Mouse (Mus musculus): ENCODE measurements around the gene Magea8.
"Not testable (repeated sequence)": the region's sequence is repeated elsewhere in the genome, so short reads cannot be mapped to it uniquely, and the experiment has no call there.

The Magea8 gene

DNA sequence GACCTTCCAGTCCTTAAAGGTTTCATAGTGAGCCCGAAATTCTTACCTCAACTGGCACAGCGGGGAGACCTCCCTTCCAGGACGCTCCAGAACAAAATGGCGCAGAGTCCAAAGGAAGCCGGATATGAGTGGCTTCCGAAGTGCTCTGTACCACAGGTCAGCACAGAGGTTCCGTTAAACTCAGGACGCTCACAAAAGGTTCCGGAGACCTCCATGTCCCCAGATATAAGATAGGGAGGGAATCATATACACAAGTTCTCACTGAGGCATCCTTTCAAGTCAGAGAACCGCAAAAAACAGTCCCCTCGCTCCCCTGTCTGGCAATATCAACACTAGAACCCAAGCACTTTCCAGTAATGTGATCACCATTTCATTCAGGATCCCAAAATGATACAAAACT is at the start of gene Magea8:
Magea8 (minus strand) TSS at position 101 of the 400 bp plus-strand sequence.
- DNase-seq (ENCODE audit: low spot score in 2 of 2): not testable (repeated sequence)

DNA sequence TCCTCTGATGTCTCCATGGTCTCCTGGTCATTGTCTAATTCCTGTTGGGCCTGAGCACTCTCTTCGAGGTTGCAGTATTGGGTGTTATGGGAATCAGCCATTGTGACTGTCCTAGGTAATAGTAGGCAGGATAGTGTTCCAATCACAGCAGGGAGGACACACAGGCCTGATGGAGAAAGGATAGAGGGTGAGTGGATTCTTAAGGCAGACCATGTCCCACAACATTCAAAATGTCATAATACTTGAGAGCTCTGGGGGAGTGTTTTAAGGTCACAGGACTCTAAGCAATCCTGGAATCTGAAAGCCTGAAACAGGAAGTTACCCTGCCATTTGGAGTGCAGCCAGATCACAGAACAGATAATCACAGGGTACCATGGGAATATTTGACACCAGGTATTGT is 46.2 kb downstream of the Magea8 start, which contains the start of gene Magea3:
Magea3 (minus strand) TSS at position 101 of the 400 bp plus-strand sequence.
- not testable (repeated sequence) for DNase-seq (ENCODE audit: low spot score in 2 of 2)

DNA sequence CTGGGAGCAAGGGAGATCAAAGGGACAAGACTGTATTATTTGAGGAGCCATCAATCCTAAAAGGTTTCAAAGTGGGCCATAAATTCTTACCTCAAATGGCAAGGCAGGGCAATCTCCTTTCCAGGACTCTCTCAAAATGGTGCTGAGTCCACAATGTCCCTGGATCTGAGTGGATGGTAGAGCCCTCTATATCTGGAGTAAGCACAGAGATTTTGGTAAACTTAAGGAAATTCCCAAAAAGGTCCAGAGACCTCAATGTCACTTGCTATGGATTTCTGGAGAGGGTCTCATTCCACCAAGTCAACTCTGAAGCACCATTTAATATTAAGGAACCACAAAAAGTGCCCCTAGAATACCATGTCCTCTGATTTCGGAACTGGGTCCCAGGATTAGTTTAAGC is 59.8 kb downstream of the Magea8 start, which contains the start of gene Magea6:
Magea6 (minus strand) TSS at position 101 of the 400 bp plus-strand sequence.
- DNase-seq (ENCODE audit: low spot score in 2 of 2): not testable (repeated sequence)
